Mouse (Mus musculus) lung, adult 2 months (tissue): ENCODE measurements around the gene Olfr449. TPM values are rescaled to one million over a fixed set of nuclear protein-coding genes. Genes with fewer than 3 reads are reported as not detected.
A peak's percentile ranks its signal among the peaks of the same experiment; 100 is the strongest.

Experiments used
- DNase-seq: peaks from one replicate; pipeline ENCODE4 v3.0.0; 2022
- H3K4me1 ChIP-seq: fragments of 200-500 bp; 2 replicates; pipeline ENCODE4 v1.6.1; 2011; ENCODE audit warnings: low read length; ENCODE audit not compliant: control insufficient read depth, insufficient read depth
- H3K4me3 ChIP-seq: fragments of 200-500 bp; replicated peaks from 2 replicates; pipeline ENCODE3; 2011; ENCODE audit warnings: low read depth, mild to moderate bottlenecking, control low read depth, low read length; ENCODE audit errors: extremely low read depth
- CTCF ChIP-seq: fragments of 200-500 bp; IDR thresholded peaks from 2 replicates; pipeline ENCODE4 v1.5.1; 2011; ENCODE audit warnings: mild to moderate bottlenecking, low read length, control low read depth; ENCODE audit not compliant: insufficient read depth
- POLR2A ChIP-seq: fragments of 200-500 bp; IDR thresholded peaks from 2 replicates; pipeline ENCODE4 v1.6.1; 2011; ENCODE audit warnings: low read depth, mild to moderate bottlenecking, control low read depth, low read length, borderline replicate concordance; ENCODE audit errors: extremely low read depth
- WGBS: fragments of 180-500 bp; shearing (Covaris S2); methylation state at CpG from one replicate; pipeline ENCODE4 v1.1.7; 2018; 5-methylcytosine and 5-hydroxymethylcytosine counted together
- polyA plus RNA-seq: library from polyadenylated mRNA; depleted of rRNA; stranded (reverse); fragments of >200 nt; gene quantifications from 2 replicates; pipeline ENCODE4 v1.2.3, GENCODE M21; 2012; rRNA removed

The Olfr449 gene
- polyA plus RNA-seq, result not detected in 2 replicates

- H3K4me3 ChIP-seq, result no peak within 1 kb of the TSS
- no peaks in the 10 kb centered on the region for H3K4me1 ChIP-seq
- TF ChIP-seq POLR2A (no peak), CTCF (no peak)
- no peak for DNase-seq
These were observed at the start of gene Olfr449 for GRCm38 (mm10) chr6:42834084-42834483. TSS of gene Olfr449 (plus strand) at chr6:42834384.

GRCm38 (mm10) chr6:42784793-42785192, 49.4 kb upstream of the Olfr449 start, which contains the start of gene Olfr452:
TSS of gene Olfr452 (plus strand) at chr6:42785093.
- no peaks in the 10 kb centered on the region for H3K4me1 ChIP-seq
- no peak for TF ChIP-seq CTCF
- no peak for TF ChIP-seq POLR2A

GRCm38 (mm10) chr6:42790247-42790948, 43.8 kb upstream of the Olfr449 start:
- WGBS, result 46% methylated on average over 4 of the region's 4 CpGs

More at GRCm38 (mm10) chr6:42784793-42785192, 49.4 kb upstream of the Olfr449 start, which contains the start of gene Olfr452:
- no peak for DNase-seq
- no peak within 1 kb of the TSS for H3K4me3 ChIP-seq

GRCm38 (mm10) chr6:42790949-42791556, 43.1 kb upstream of the Olfr449 start:
- WGBS, result 72% methylated on average over 9 of the region's 9 CpGs
- DNase-seq, result no peak
- H3K4me3 ChIP-seq, result no peak overlapping the region
- H3K4me1 ChIP-seq, result no peaks in the 10 kb centered on the region
- TF ChIP-seq CTCF (no peak), POLR2A (no peak)

More at GRCm38 (mm10) chr6:42790247-42790948, 43.8 kb upstream of the Olfr449 start:
- H3K4me1 ChIP-seq, result no peaks in the 10 kb centered on the region
- no peak for TF ChIP-seq CTCF
- no peak for TF ChIP-seq POLR2A
- no peak overlapping the region for H3K4me3 ChIP-seq
- no peak for DNase-seq

GRCm38 (mm10) chr6:42794982-42795381, 39.2 kb upstream of the Olfr449 start:
- H3K4me3 ChIP-seq, result no peak overlapping the region
- TF ChIP-seq POLR2A (no peak), CTCF (no peak)
- DNase-seq, result no peak
- H3K4me1 ChIP-seq, result no peaks in the 10 kb centered on the region
- 88% methylated on average over 3 of the region's 3 CpGs for WGBS

- TF ChIP-seq CTCF (no peak), POLR2A (no peak)
- Histone ChIP-seq H3K4me1 (no peaks in the 10 kb centered on the region), H3K4me3 (no peak within 1 kb of the TSS)
- DNase-seq, result no peak
- WGBS, result 65% methylated on average over 1 of the region's 1 CpGs
These were observed 22.5 kb upstream of the Olfr449 start, which contains the start of gene Olfr450 for GRCm38 (mm10) chr6:42811639-42812038. TSS of gene Olfr450 (plus strand) at chr6:42811939.

- no peak for DNase-seq
- 9% methylated on average over 4 of the region's 4 CpGs for WGBS
These were observed 26.1 kb downstream of the Olfr449 start for GRCm38 (mm10) chr6:42860222-42860819.

GRCm38 (mm10) chr6:42869695-42870094, 35.5 kb downstream of the Olfr449 start:
- WGBS, result 80% methylated on average over 3 of the region's 3 CpGs
- TF ChIP-seq CTCF, result no peak
- TF ChIP-seq POLR2A, result no peak
- DNase-seq, result no peak
- Histone ChIP-seq H3K4me1 (no peaks in the 10 kb centered on the region), H3K4me3 (no peak overlapping the region)

More at GRCm38 (mm10) chr6:42860222-42860819, 26.1 kb downstream of the Olfr449 start:
- TF ChIP-seq CTCF, result 0 out of 2 replicates have a peak, but pooled peaks have one; percentile 4
- TF ChIP-seq POLR2A, result no peak
- H3K4me1 ChIP-seq, result no peaks in the 10 kb centered on the region
- no peak overlapping the region for H3K4me3 ChIP-seq

GRCm38 (mm10) chr6:42876323-42876722, 42.1 kb downstream of the Olfr449 start:
- TF ChIP-seq POLR2A (no peak), CTCF (no peak)
- DNase-seq, result no peak
- Histone ChIP-seq H3K4me3 (no peak overlapping the region), H3K4me1 (no peaks in the 10 kb centered on the region)

Other genes starting within 250 kb of the Olfr449 start
- not detected in 2 replicates for gene Tcaf3, start 236.7 kb upstream of the Olfr449 start, polyA plus RNA-seq
- gene Tcaf2, start 189.1 kb upstream of the Olfr449 start, polyA plus RNA-seq, result 1.3 and 3.7 TPM in 2 replicates
- 17.6 and 25.2 TPM in 2 replicates for gene Tcaf1, start 124.3 kb upstream of the Olfr449 start, polyA plus RNA-seq
- not detected in 2 replicates for gene Olfr453, start 95.0 kb upstream of the Olfr449 start, polyA plus RNA-seq
- gene Olfr38, start 78.0 kb upstream of the Olfr449 start, polyA plus RNA-seq, result not detected in 2 replicates
- not detected in 2 replicates for gene Olfr452, start 49.3 kb upstream of the Olfr449 start, polyA plus RNA-seq
- not detected in 2 replicates for gene Olfr450, start 22.4 kb upstream of the Olfr449 start, polyA plus RNA-seq
- not detected in 2 replicates for gene Olfr448, start 56.1 kb downstream of the Olfr449 start, polyA plus RNA-seq
- not detected in 2 replicates for gene Olfr447, start 74.5 kb downstream of the Olfr449 start, polyA plus RNA-seq
- not detected in 2 replicates for gene Olfr446, start 87.0 kb downstream of the Olfr449 start, polyA plus RNA-seq
- gene Olfr444, start 114.7 kb downstream of the Olfr449 start, polyA plus RNA-seq, result not detected in 2 replicates